Mouse (Mus musculus) C2C12 (cell line): ENCODE results near the gene Lmntd1. TPM values are rescaled to one million over a fixed set of nuclear protein-coding genes. Genes with fewer than 3 reads are reported as not detected.

ENCODE experiments used
- H3K27me3 ChIP-seq: one replicate; pipeline ENCODE4 v1.6.1; 2011; ENCODE audit not compliant: control insufficient read depth, insufficient read depth, insufficient read length
- H3K36me3 ChIP-seq: one replicate; pipeline ENCODE4 v1.6.1; 2011; ENCODE audit not compliant: control insufficient read depth, insufficient read depth
- H3K4me3 ChIP-seq: one replicate; pipeline ENCODE4 v1.5.1; 2011; ENCODE audit warnings: mild to moderate bottlenecking, control low read depth; ENCODE audit not compliant: poor library complexity, insufficient read depth, severe bottlenecking
- H3K79me2 ChIP-seq: one replicate; pipeline ENCODE4 v1.6.1; 2011; ENCODE audit not compliant: control insufficient read depth, insufficient read depth
- H3K79me3 ChIP-seq: one replicate; pipeline ENCODE4 v1.6.1; 2011; ENCODE audit warnings: low read depth, control low read depth
- H3ac ChIP-seq: one replicate; pipeline ENCODE3; 2011; ENCODE audit warnings: low read depth; ENCODE audit not compliant: control insufficient read depth, insufficient read length
- CEBPB ChIP-seq: IDR thresholded peaks from one replicate; pipeline ENCODE4 v1.6.1; 2011; ENCODE audit warnings: low read depth, mild to moderate bottlenecking, control low read depth, moderate library complexity
- CTCF ChIP-seq: IDR thresholded peaks from one replicate; pipeline ENCODE4 v1.5.1; 2011; ENCODE audit not compliant: control insufficient read depth, insufficient read depth, insufficient read length
- FOSL1 ChIP-seq: IDR thresholded peaks from one replicate; pipeline ENCODE4 v1.8.0; 2011; ENCODE audit warnings: mild to moderate bottlenecking, low read length; ENCODE audit not compliant: poor library complexity, insufficient read depth, severe bottlenecking
- MAX ChIP-seq: IDR thresholded peaks from one replicate; pipeline ENCODE4 v1.6.1; 2011; ENCODE audit warnings: mild to moderate bottlenecking, control low read depth
- MYOD1 ChIP-seq: IDR thresholded peaks from one replicate; pipeline ENCODE4 v1.6.1; 2011; ENCODE audit warnings: low read depth; ENCODE audit not compliant: control insufficient read depth, insufficient read length
- MYOG ChIP-seq: IDR thresholded peaks from one replicate; pipeline ENCODE4 v1.6.1; 2011; ENCODE audit not compliant: control insufficient read depth, insufficient read length; ENCODE audit errors: extremely low read depth
- USF1 ChIP-seq: IDR thresholded peaks from one replicate; pipeline ENCODE4 v1.6.1; 2011; ENCODE audit warnings: low read depth, mild to moderate bottlenecking, control low read depth, moderate library complexity
- polyA plus RNA-seq: library from polyadenylated mRNA; unstranded; fragments of >200 nt; fragmentation: generic; extraction: Trizol; gene quantifications from one replicate; pipeline ENCODE4 v1.2.1, GENCODE M21; 2012; ENCODE audit warnings: missing spikeins

Gene Lmntd1
- polyA plus RNA-seq, 1 experiment: not detected

DNA sequence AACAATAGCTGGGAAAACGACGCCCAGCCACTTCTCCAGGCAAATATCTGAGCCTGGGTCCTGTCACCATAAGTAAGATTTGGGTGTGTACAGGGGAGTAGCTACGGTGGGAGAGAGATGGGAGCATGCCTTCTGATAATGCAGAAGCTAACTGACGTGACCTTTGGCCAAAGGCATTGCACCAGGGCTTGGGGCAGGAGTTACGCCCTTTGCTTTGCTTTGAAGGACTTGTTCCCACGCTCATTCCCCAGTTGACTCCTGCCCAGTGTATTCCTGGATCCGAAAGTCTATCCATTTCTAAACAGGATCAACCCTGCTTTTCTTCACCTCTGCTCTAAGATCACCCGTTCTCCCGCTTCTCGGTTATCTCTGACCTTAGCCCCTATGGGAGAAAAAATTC lies 178.4 kb downstream of the Lmntd1 start:
- no peak overlapping the region for H3K4me3 ChIP-seq
- no peaks in the 10 kb centered on the region for H3K79me2 ChIP-seq
- no peaks in the 10 kb centered on the region for H3K79me3 ChIP-seq
- no peak overlapping the region for H3ac ChIP-seq
- TF ChIP-seq CEBPB (no peak), MYOD1 (no peak), FOSL1 (no peak), CTCF (no peak), MAX (no peak), USF1 (no peak), MYOG (no peak)
- no peaks in the 10 kb centered on the region for H3K27me3 ChIP-seq
- H3K36me3 ChIP-seq: no peaks in the 10 kb centered on the region

DNA sequence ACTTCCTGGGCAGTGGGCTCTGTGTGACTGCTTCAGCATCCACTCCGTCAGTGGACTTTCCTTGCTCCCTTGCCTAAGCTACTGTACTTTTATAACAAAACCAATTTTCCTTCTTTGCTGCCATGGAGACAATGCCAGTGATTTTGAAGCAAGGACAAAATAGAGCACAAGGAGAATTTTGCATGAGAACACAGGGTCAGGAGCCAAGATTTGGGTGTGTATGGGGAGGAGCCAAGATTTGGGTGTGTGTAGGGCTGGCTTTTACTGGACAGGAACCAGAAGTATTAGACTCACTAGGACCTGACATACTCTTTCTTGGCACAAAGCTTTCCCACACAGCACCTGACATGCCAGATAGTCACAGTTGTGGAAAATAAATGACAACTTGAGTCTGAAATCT lies 179.0 kb downstream of the Lmntd1 start:
- no peak overlapping the region for H3K4me3 ChIP-seq
- H3K79me2 ChIP-seq: no peaks in the 10 kb centered on the region
- no peaks in the 10 kb centered on the region for H3K27me3 ChIP-seq
- H3K79me3 ChIP-seq: no peaks in the 10 kb centered on the region
- TF ChIP-seq CTCF (no peak), MYOG (no peak), USF1 (no peak), CEBPB (no peak), MAX (no peak), MYOD1 (no peak), FOSL1 (no peak)
- H3K36me3 ChIP-seq: no peaks in the 10 kb centered on the region
- no peak overlapping the region for H3ac ChIP-seq

DNA sequence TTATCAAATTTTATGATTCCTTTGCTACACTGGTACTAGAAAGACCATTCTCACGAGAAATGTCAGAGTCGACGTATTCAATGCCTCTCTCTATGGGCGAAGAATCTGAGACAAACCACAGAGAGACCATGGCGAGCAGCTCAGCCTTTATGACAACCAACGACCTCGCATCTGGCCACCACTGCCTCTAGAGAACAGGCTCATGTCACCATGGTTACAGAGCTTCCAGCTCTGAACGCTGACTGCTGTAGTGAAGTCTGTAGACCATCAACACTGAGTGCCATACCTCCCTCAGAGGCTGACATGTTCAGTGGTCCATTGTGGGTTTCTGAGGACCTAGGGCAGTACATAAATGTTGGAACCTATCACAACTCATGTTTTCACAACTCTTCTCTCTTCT lies 180.2 kb downstream of the Lmntd1 start:
- TF ChIP-seq MAX (no peak), CEBPB (no peak), USF1 (no peak), MYOD1 (no peak), CTCF (no peak), MYOG (no peak), FOSL1 (no peak)
- H3K79me3 ChIP-seq: no peaks in the 10 kb centered on the region
- no peak overlapping the region for H3ac ChIP-seq
- no peak overlapping the region for H3K4me3 ChIP-seq
- H3K36me3 ChIP-seq: no peaks in the 10 kb centered on the region
- peaks cover 8% of the 10 kb centered on the region for H3K27me3 ChIP-seq
- H3K79me2 ChIP-seq: no peaks in the 10 kb centered on the region

DNA sequence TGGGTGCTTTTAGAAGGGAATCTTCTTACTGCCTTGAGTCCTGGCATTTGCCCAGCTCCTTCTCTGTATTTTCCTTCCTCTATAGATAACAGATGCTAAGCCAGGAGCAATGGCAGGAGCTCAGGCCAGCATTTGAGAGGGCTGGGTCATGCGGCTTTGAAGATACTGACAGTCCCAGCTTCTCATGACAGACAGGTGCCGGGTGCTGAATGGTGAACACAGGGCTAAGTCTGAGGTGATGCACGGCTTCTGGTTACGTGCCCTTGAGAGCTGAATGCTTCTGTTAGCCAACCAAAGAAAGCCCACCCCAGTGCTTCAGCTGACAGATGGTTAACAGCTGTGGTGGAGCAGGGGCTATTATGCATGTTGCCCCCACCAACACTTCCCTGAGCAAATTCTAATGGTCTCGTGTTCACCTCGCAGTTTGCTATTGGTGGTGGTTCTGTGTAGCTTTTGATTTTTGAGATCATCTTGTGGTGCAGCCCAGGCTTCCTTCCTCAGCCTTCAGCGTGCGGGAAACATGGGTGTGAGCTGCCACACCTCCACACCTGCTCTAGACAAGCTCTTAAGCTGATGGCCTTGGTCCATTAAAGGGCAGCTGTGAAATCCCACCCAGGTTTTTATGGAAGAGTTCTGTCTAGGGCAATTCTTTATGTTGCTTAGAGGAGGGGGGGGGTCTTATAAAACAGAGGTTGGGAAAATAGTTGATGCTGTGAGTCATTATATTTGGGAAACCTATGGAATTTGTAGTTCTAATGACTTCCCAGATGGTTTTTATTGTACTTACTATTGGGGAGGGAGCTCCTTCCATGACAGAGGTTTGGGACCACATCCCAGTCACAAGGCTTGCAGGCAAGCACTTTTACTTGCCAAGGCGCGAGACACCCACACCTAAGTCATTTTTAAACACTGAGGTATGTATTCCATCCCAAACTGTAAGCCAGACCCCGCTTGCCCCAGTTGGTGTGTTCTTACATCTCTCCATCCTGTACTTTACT lies 181.1 kb downstream of the Lmntd1 start:
- no peak overlapping the region for H3K4me3 ChIP-seq
- no peaks in the 10 kb centered on the region for H3K79me2 ChIP-seq
- H3K79me3 ChIP-seq: no peaks in the 10 kb centered on the region
- no peak overlapping the region for H3ac ChIP-seq
- TF ChIP-seq MAX: no peak
- TF ChIP-seq CEBPB: no peak
- no peak for TF ChIP-seq MYOG
- no peak for TF ChIP-seq FOSL1
- TF ChIP-seq MYOD1: no peak
- peaks cover 12% of the 10 kb centered on the region for H3K27me3 ChIP-seq
- H3K36me3 ChIP-seq: no peaks in the 10 kb centered on the region

DNA sequence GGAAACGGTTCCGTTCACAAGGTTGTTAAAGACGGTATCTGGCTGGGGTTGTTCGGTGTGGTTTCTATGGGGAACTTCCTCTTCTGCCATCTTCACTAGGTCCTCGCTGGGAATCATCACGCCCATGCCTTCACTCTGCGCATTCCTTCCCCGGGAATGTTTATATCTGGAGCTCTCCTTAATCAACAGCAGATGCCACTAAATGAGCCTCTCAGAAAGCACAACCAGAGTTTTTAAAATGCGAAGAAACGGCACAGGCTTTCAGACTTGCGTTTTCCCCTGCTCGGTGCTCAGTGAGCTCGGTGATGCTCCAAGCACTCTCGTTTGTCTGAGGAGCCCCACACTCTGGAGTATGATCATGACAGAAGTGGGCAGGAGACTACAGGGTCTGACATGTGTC lies 182.4 kb downstream of the Lmntd1 start:
- Histone ChIP-seq H3ac (no peak overlapping the region), H3K4me3 (no peak overlapping the region), H3K36me3 (no peaks in the 10 kb centered on the region), H3K79me2 (no peaks in the 10 kb centered on the region), H3K79me3 (no peaks in the 10 kb centered on the region), H3K27me3 (peaks cover 12% of the 10 kb centered on the region)
- TF ChIP-seq CEBPB (no peak), CTCF (no peak), FOSL1 (no peak), USF1 (no peak), MYOD1 (no peak), MAX (no peak), MYOG (no peak)
